Mouse (Mus musculus) ES-Bruce4 (cell line): ENCODE results near the gene Btk.

Experiments used
- CTCF ChIP-seq: IDR thresholded peaks from one replicate; pipeline ENCODE4 v1.8.1; 2011; ENCODE audit warnings: low read depth, low read length
- EP300 ChIP-seq: IDR thresholded peaks from 2 replicates; pipeline ENCODE4 v1.6.1; 2011; ENCODE audit warnings: low read depth, low read length; ENCODE audit not compliant: insufficient read depth
- POLR2A ChIP-seq: IDR thresholded peaks from one replicate; pipeline ENCODE4 v1.8.1; 2011; ENCODE audit warnings: low read length; ENCODE audit not compliant: insufficient read depth

DNA sequence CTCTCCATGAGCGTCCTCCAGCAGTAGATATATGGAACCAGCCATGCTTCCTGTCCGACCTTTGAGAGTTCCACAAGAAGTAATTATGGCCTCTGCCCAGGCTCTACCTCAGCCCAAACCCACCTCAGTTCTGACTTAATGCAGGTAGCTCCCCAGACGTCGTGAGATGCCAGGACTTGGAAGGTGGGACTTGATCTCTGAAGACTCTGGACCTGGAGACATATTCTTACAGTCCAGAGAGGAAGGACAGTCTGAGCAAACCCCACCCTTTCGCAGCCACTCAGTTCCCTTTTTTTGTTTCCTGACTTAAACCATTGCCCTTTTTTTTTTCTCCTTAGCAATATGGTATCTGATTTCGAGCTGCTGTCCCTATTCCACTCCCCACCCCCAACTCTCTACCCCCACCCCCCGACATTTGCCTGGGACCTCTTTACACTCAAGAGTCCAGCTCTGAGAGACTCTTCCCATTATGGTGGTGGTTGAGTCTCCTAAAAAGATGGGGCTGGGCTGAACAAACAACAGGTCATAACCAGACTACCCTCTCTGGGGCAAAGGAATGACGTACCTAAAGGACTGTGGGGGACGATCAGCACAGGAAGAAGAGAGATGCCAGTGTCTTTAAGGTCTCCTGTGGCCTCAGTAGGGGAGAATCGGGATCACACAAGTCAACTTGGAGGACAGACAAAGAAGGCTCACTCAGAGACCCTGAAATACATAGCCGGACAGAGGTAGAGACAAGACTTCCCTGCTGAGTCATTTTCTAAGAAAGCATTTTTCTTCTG lies at the start of gene Btk:
- TF ChIP-seq CTCF (no peak), POLR2A (no peak), EP300 (no peak)
